Mouse (Mus musculus) thymus, adult 2 months (tissue): ENCODE measurements around the gene Mpp3. TPM values are rescaled to one million over a fixed set of nuclear protein-coding genes. Genes with fewer than 3 reads are reported as not detected.

Experiments
- DNase-seq: peaks from one replicate; pipeline ENCODE4 v3.0.0; 2021
- H3K27ac ChIP-seq: fragments of 200-500 bp; 2 replicates; pipeline ENCODE4 v1.5.1; 2012; ENCODE audit warnings: low read length, control low read depth; ENCODE audit not compliant: control insufficient read depth, insufficient read depth
- H3K27me3 ChIP-seq: fragments of 200-500 bp; 2 replicates; pipeline ENCODE4 v1.6.1; 2012; ENCODE audit warnings: mild to moderate bottlenecking, low read length, moderate library complexity, mixed read lengths; ENCODE audit not compliant: control insufficient read depth, insufficient read depth
- H3K36me3 ChIP-seq: fragments of 200-500 bp; 2 replicates; pipeline ENCODE4 v1.6.1; 2012; ENCODE audit warnings: mild to moderate bottlenecking, low read length, moderate library complexity; ENCODE audit not compliant: control insufficient read depth, insufficient read depth
- H3K4me1 ChIP-seq: fragments of 200-500 bp; replicated peaks from 2 replicates; pipeline ENCODE4 v1.6.1; 2012; ENCODE audit warnings: low read length; ENCODE audit not compliant: control insufficient read depth, insufficient read depth
- H3K4me3 ChIP-seq: fragments of 200-500 bp; 2 replicates; pipeline ENCODE4 v1.5.1; 2012; ENCODE audit warnings: mild to moderate bottlenecking, low read length, control low read depth, moderate library complexity; ENCODE audit not compliant: control insufficient read depth, insufficient read depth
- CTCF ChIP-seq: fragments of 200-500 bp; IDR thresholded peaks from 2 replicates; pipeline ENCODE4 v1.5.1; 2012; ENCODE audit warnings: mild to moderate bottlenecking, control low read depth, low read length, moderate library complexity, borderline replicate concordance; ENCODE audit not compliant: control insufficient read depth, poor library complexity, insufficient read depth; ENCODE audit errors: extremely low read depth
- POLR2A ChIP-seq: fragments of 200-500 bp; IDR thresholded peaks from 2 replicates; pipeline ENCODE4 v1.6.1; 2012; ENCODE audit warnings: mild to moderate bottlenecking, low read length, control low read depth, moderate library complexity; ENCODE audit not compliant: control insufficient read depth, poor library complexity, insufficient read depth; ENCODE audit errors: extremely low read depth
- WGBS: fragments of 180-500 bp; shearing (Covaris S2); methylation state at CpG from one replicate; pipeline ENCODE4 v1.1.7; 2018; 5-methylcytosine and 5-hydroxymethylcytosine counted together
- polyA plus RNA-seq: library from polyadenylated mRNA; depleted of rRNA; stranded (reverse); fragments of >200 nt; gene quantifications from 2 replicates; pipeline ENCODE4 v1.2.3, GENCODE M21; 2012

Mpp3 gene
- polyA plus RNA-seq, 1 experiment = 0.50 TPM

DNA sequence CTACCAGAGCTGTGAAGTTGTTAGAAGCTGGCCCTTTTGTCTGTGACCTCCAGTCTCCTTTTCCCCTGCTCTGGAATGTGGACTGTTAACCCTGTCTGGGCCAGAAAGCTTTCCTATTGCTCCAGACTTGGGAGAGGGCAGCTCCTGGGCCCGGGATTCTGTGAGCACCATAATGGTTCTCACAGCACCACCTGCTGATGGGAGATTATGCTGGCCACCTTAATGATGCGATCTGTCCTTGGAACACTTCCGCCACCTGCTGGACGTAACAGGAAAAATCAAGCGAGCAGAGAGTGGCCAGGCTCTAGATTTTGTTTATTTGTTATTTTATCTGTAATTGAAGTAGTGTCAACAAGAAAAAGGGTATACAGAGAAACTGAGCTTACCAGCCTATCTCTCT lies 59.5 kb downstream of the Mpp3 start:
- no peaks in the 10 kb centered on the region; the same call in 1 of the 2 replicates for H3K27me3 ChIP-seq
- no peak overlapping the region for H3K4me3 ChIP-seq
- no peaks in the 10 kb centered on the region for H3K4me1 ChIP-seq
- 0% methylated on average over 5 of the region's 5 CpGs for WGBS
- DNase-seq = peak; percentile 59
- TF ChIP-seq POLR2A (no peak), CTCF (peak; percentile 38; the same call in 1 of the 2 replicates)
- H3K27ac ChIP-seq = no peak overlapping the region
- no peaks in the 10 kb centered on the region for H3K36me3 ChIP-seq

DNA sequence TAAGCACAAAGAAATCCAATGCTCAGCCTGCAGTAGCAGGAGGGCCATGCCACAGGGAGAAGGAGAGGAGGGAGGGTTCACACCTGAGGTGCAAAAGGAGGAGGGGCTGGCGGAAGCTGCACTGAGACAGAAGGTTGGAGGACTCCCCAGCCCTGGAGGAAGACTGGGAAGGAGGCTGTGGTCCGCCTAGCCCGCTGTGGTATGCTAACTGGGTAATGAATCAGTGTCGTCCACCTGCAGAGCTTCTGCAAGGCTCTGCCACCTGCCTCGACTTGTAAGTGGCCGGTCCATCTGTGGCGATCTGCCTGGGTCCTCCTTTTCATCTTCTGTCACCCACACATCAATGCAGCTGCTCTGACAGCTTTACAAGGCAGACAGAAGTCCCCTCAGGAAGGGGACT lies 60.0 kb downstream of the Mpp3 start:
- H3K4me1 ChIP-seq = no peaks in the 10 kb centered on the region
- H3K27ac ChIP-seq = no peak overlapping the region
- H3K36me3 ChIP-seq = no peaks in the 10 kb centered on the region
- DNase-seq = no peak
- 26% methylated on average over 7 of the region's 7 CpGs for WGBS
- H3K27me3 ChIP-seq = no peaks in the 10 kb centered on the region; the same call in 1 of the 2 replicates
- H3K4me3 ChIP-seq = no peak overlapping the region
- TF ChIP-seq POLR2A = no peak
- no peak for TF ChIP-seq CTCF

DNA sequence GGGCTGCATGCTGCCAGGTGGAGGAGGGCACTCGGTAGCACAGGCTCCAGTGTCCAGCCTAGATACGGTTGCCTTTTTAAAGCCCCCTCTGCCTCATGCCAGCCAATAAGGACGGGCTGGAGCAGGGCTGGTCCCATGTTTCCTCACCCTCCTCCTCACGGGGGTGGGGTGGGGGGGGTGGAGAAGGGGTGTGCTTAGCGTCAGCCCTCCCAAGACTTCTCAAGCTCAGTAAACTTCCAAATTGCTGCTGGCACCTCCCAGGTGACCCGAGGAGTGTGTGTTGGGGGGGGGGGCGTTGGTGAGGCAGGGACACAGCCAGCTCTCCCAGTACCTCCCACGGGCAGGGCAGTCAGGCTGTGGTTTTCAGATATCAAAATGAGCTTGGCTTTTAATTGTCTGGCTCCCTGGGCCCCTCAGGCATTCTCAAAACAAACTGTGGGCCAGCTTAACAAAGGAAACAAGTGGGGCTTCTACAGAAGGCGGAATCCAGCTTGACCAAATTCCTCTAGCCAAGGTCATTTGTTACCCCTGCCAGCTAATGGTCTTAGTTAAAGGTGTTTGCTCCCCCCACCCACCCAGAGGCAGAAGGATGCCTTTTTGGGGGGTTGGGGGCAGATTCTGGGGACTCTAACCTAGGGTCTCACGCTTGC lies 61.2 kb downstream of the Mpp3 start, which contains the start of gene Sost:
Sost (minus strand) TSS at position 51 of the 650 bp plus-strand sequence.
- 50% methylated on average over 10 of the region's 10 CpGs for WGBS
- Histone ChIP-seq H3K4me1 (no peaks in the 10 kb centered on the region), H3K27ac (no peak within 1 kb of the TSS), H3K4me3 (no peak within 1 kb of the TSS), H3K27me3 (no peaks in the 10 kb centered on the region; the same call in 1 of the 2 replicates), H3K36me3 (no peaks in the 10 kb centered on the region)
- no peak for DNase-seq
- TF ChIP-seq POLR2A (no peak), CTCF (no peak)

DNA sequence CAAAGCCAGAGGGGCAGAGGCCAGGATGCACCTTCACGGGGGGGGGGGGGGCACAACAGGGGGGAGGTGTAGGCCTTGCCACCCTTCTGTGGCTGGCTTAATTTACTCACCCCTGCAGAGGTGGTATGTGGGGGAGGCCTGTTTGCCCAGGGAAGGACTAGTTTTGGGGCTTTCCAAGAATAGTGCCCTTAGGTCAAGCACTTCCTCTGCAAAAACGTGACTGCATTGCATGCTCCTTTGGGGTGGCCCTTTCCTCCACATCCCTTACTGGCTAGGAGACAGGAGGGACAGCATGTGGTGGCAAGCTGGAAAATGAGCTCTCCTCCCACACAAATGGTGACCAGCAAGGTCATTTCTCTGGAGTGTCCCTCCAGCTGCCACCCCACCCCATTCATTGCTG lies 62.7 kb downstream of the Mpp3 start:
- WGBS = 0% methylated on average over 2 of the region's 2 CpGs
- no peak for DNase-seq
- Histone ChIP-seq H3K4me3 (no peak overlapping the region), H3K27me3 (no peaks in the 10 kb centered on the region; the same call in 1 of the 2 replicates), H3K36me3 (no peaks in the 10 kb centered on the region), H3K4me1 (no peaks in the 10 kb centered on the region), H3K27ac (no peak overlapping the region)
- no peak for TF ChIP-seq CTCF
- no peak for TF ChIP-seq POLR2A

DNA sequence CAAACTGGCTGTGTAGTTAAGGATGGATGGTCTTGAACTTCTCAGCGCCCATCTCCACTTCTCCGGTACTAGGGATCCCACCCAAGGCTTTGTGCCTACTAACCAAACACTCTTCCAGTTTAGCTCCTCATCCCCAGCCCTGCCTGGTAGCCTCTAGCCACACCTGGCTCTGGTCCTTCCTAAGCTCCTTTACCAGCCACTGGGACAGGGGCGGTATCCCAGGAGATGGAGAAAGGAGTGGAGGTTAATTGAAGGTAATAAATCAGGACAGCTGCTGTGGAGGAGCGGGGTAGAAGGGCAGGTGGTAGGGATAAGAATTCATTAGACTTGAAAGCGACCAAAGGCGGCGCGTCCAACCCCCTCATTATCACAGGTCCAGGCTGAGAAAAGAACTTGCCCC lies 63.6 kb downstream of the Mpp3 start:
- Histone ChIP-seq H3K27ac (no peak overlapping the region), H3K27me3 (no peaks in the 10 kb centered on the region; the same call in 1 of the 2 replicates), H3K36me3 (no peaks in the 10 kb centered on the region), H3K4me3 (no peak overlapping the region), H3K4me1 (no peaks in the 10 kb centered on the region)
- no peak for DNase-seq
- WGBS = 37% methylated on average over 8 of the region's 8 CpGs
- no peak for TF ChIP-seq POLR2A

DNA sequence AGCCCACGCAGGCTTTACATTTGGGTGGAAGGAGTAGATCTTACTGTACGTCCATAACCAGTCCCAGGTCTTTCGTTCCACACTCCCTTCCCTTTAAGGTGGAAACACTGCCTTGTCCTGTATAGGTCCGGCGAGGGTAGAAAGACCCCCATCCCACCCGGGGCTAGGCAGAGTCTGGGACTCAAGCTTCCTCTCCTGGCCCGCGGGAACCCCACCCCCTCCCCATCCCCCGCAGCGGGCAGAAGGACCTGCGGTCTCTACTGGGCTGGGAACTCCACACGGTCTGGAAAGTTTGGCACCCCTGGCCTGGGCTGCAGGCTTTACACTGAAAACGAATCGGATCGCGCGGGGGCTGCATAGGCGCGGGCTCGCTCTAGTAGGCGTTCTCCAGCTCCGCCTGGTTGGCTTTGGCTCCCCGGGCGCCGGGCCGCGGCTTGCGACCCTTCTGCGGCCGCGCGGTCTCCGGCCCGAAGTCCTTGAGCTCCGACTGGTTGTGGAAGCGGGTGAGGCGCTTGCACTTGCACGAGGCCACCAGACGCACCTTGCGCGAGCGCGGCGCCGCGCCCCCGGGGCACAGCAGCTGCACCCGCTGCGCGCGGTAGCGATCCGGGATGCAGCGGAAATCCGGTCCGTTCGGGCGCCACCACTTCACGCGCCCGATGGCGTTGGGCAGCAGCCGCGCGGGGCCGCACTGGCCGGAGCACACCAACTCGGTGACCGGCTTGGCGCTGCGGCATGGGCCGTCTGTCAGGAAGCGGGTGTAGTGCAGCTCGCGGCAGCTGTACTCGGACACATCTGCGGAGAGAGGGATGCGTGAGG lies 64.6 kb downstream of the Mpp3 start:
- TF ChIP-seq POLR2A (no peak), CTCF (no peak)
- 2% methylated on average over 78 of the region's 78 CpGs for WGBS
- Histone ChIP-seq H3K4me1 (no peaks in the 10 kb centered on the region), H3K4me3 (no peak overlapping the region), H3K27me3 (no peaks in the 10 kb centered on the region; the same call in 1 of the 2 replicates), H3K36me3 (no peaks in the 10 kb centered on the region), H3K27ac (no peak overlapping the region)
- no peak for DNase-seq

DNA sequence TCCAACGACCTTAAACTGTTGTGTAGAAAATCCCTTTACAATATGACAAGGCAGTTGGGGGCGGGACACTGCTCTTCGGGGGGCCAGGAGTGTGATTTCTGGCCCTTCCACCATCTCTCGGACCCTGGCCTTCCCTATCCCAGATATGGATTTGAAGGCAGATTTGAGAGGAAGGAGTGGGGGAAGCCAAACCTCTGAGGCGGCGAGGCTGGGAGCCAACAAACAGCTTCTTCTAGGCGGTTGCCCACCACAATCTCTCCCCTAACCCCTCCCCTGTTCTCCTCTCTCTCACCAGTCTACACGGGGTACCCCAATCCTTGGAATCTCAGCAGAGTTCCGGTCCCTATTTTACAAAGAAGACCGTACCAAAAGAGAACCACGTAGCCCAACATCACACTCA lies 65.2 kb downstream of the Mpp3 start:
- Histone ChIP-seq H3K4me1 (no peaks in the 10 kb centered on the region), H3K4me3 (no peak overlapping the region), H3K27me3 (no peaks in the 10 kb centered on the region; the same call in 1 of the 2 replicates), H3K27ac (no peak overlapping the region), H3K36me3 (no peaks in the 10 kb centered on the region)
- DNase-seq = no peak
- no peak for TF ChIP-seq CTCF
- TF ChIP-seq POLR2A = no peak
- 3% methylated on average over 11 of the region's 11 CpGs for WGBS
